Mouse (Mus musculus) stomach, postnatal 0 days (tissue): ENCODE data around the gene Asb2. TPM values are rescaled to one million over a fixed set of nuclear protein-coding genes. Genes with fewer than 3 reads are reported as not detected.

Experiments
- ATAC-seq: fragments of 200-750 bp; cut with Nextera tagmentation; 2 replicates; pipeline ENCODE4 v1.8.0; 2017; ENCODE audit not compliant: low FRiP score, low TSS enrichment
- DNase-seq: peaks from one replicate; pipeline ENCODE4 v3.0.0-alpha.2; 2016; ENCODE audit warnings: low spot score
- H3K27ac ChIP-seq: fragments of 300-500 bp; sonication (generic); replicated peaks from 2 replicates; pipeline ENCODE4 v1.5.1; 2014; ENCODE audit warnings: mild to moderate bottlenecking, control low read depth
- H3K27me3 ChIP-seq: fragments of 300-500 bp; sonication (generic); 2 replicates; pipeline ENCODE4 v1.6.1; 2014; ENCODE audit warnings: low read length; ENCODE audit not compliant: control insufficient read depth, insufficient read depth
- H3K36me3 ChIP-seq: fragments of 300-500 bp; sonication (generic); 2 replicates; pipeline ENCODE4 v1.6.1; 2014; ENCODE audit warnings: low read length, mixed read lengths; ENCODE audit not compliant: control insufficient read depth, insufficient read depth
- H3K4me1 ChIP-seq: fragments of 300-500 bp; sonication (generic); replicated peaks from 2 replicates; pipeline ENCODE4 v1.6.1; 2014; ENCODE audit warnings: antibody characterized with exemption; ENCODE audit not compliant: control insufficient read depth, insufficient read depth
- H3K4me2 ChIP-seq: fragments of 300-500 bp; sonication (generic); replicated peaks from 2 replicates; pipeline ENCODE4 v1.6.1; 2014; ENCODE audit warnings: low read depth, mild to moderate bottlenecking, control low read depth, moderate library complexity
- H3K4me3 ChIP-seq: fragments of 300-500 bp; sonication (generic); 2 replicates; pipeline ENCODE4 v1.5.1; 2014; ENCODE audit warnings: low read depth, low read length, control low read depth
- H3K9ac ChIP-seq: fragments of 300-500 bp; sonication (generic); 2 replicates; pipeline ENCODE4 v1.6.1; 2014; ENCODE audit warnings: mild to moderate bottlenecking, low read length, control low read depth, mixed read lengths
- H3K9me3 ChIP-seq: fragments of 300-500 bp; sonication (generic); 2 replicates; pipeline ENCODE4 v1.6.1; 2016; ENCODE audit warnings: low read length; ENCODE audit not compliant: control insufficient read depth
- CTCF ChIP-seq: IDR thresholded peaks from 2 replicates; pipeline ENCODE4 v1.5.1; 2016; ENCODE audit warnings: antibody characterized with exemption, low read depth, mild to moderate bottlenecking, moderate library complexity
- EP300 ChIP-seq: optimal IDR thresholded peaks from 2 replicates; pipeline ENCODE3; 2016; ENCODE audit warnings: antibody characterized with exemption
- WGBS: fragments of 180-500 bp; shearing (Covaris S2); extraction: QIAGEN DNeasy Blood & Tissue Kit; methylation state at CpG from one replicate; pipeline ENCODE4 v1.1.7; 2014; 5-methylcytosine and 5-hydroxymethylcytosine counted together
- polyA plus RNA-seq: library from polyadenylated mRNA; unstranded; fragments of >200 nt; fragmentation: Nextera tagmentation; extraction: Ambion mirVana; gene quantifications from 2 replicates; pipeline ENCODE4 v1.2.1, GENCODE M21; 2015

Asb2 gene
- polyA plus RNA-seq, 1 experiment from 2014 or later, result 17.4 TPM

GRCm38 (mm10) chr12:103281491-103281890 is 74.3 kb downstream of the Asb2 start:
- no peak overlapping the region for H3K9ac ChIP-seq
- ATAC-seq, result peak; percentile 56; the same call in 1 of the 2 replicates

GRCm38 (mm10) chr12:103276422-103276821 is 79.4 kb downstream of the Asb2 start:
- WGBS, result 31% methylated on average over 4 of the region's 4 CpGs
- Histone ChIP-seq H3K4me3 (no peak overlapping the region), H3K27me3 (no peaks in the 10 kb centered on the region), H3K4me2 (no peak overlapping the region), H3K36me3 (no peaks in the 10 kb centered on the region), H3K9ac (no peak overlapping the region), H3K27ac (no peak overlapping the region), H3K4me1 (no peaks in the 10 kb centered on the region), H3K9me3 (no peaks in the 10 kb centered on the region)
- ATAC-seq, result peak; percentile 63; the same call in 1 of the 2 replicates
- peak; percentile 59 for TF ChIP-seq CTCF
- no peak for TF ChIP-seq EP300
- no peak for DNase-seq

More at GRCm38 (mm10) chr12:103281491-103281890, 74.3 kb downstream of the Asb2 start:
- 0 out of 2 replicates have a peak overlapping the region, but pooled peaks have one; percentile 40 for H3K27ac ChIP-seq
- H3K4me1 ChIP-seq, result no peaks in the 10 kb centered on the region
- no peak overlapping the region for H3K4me3 ChIP-seq
- H3K27me3 ChIP-seq, result no peaks in the 10 kb centered on the region
- H3K9me3 ChIP-seq, result no peaks in the 10 kb centered on the region
- H3K4me2 ChIP-seq, result no peak overlapping the region
- 38% methylated on average over 2 of the region's 2 CpGs for WGBS
- no peak for DNase-seq
- H3K36me3 ChIP-seq, result no peaks in the 10 kb centered on the region
- TF ChIP-seq CTCF (no peak), EP300 (no peak)

- WGBS, result 89% methylated on average over 2 of the region's 2 CpGs
- TF ChIP-seq CTCF, result no peak
- no peak for TF ChIP-seq EP300
- no peak overlapping the region for H3K9ac ChIP-seq
- no peaks in the 10 kb centered on the region for H3K27me3 ChIP-seq
- DNase-seq (no peak), ATAC-seq (no peak)
- H3K4me3 ChIP-seq, result no peak overlapping the region
- no peak overlapping the region for H3K27ac ChIP-seq
- H3K36me3 ChIP-seq, result no peaks in the 10 kb centered on the region
- no peaks in the 10 kb centered on the region for H3K4me1 ChIP-seq
- H3K9me3 ChIP-seq, result no peaks in the 10 kb centered on the region
- no peak overlapping the region for H3K4me2 ChIP-seq
Observed at GRCm38 (mm10) chr12:103273732-103274131, 82.1 kb downstream of the Asb2 start.

- H3K4me3 ChIP-seq, result no peak overlapping the region
- no peak overlapping the region for H3K27ac ChIP-seq
- DNase-seq, result no peak
- H3K4me1 ChIP-seq, result no peaks in the 10 kb centered on the region
- TF ChIP-seq EP300 (no peak), CTCF (no peak)
- no peaks in the 10 kb centered on the region for H3K27me3 ChIP-seq
- ATAC-seq, result no peak
- H3K4me2 ChIP-seq, result no peak overlapping the region
- no peak overlapping the region for H3K9ac ChIP-seq
- no peaks in the 10 kb centered on the region for H3K9me3 ChIP-seq
- 62% methylated on average over 6 of the region's 6 CpGs for WGBS
- H3K36me3 ChIP-seq, result no peaks in the 10 kb centered on the region
Observed at GRCm38 (mm10) chr12:103273051-103273450, 82.8 kb downstream of the Asb2 start.

- H3K27me3 ChIP-seq, result no peaks in the 10 kb centered on the region
- ATAC-seq (no peak), DNase-seq (no peak)
- no peaks in the 10 kb centered on the region for H3K36me3 ChIP-seq
- TF ChIP-seq EP300 (no peak), CTCF (no peak)
- H3K9ac ChIP-seq, result no peak overlapping the region
- no peak overlapping the region for H3K4me3 ChIP-seq
- 86% methylated on average over 3 of the region's 3 CpGs for WGBS
- H3K27ac ChIP-seq, result no peak overlapping the region
- no peaks in the 10 kb centered on the region for H3K4me1 ChIP-seq
- no peak overlapping the region for H3K4me2 ChIP-seq
- H3K9me3 ChIP-seq, result no peaks in the 10 kb centered on the region
Observed at GRCm38 (mm10) chr12:103272176-103272575, 83.6 kb downstream of the Asb2 start.

Other genes with a start within 250 kb of the Asb2 start
- gene Prima1, start 113.9 kb downstream of the Asb2 start, polyA plus RNA-seq, result 1.5 and 2.0 TPM in 2 replicates
- gene Fam181a, start 45.0 kb downstream of the Asb2 start, polyA plus RNA-seq, result not detected in 2 replicates
- 18.8 and 20.1 TPM in 2 replicates for gene Otub2, start 32.7 kb upstream of the Asb2 start, polyA plus RNA-seq
- 0.18 and 0.27 TPM in 2 replicates for gene 9330161L09Rik, start 51.8 kb upstream of the Asb2 start, polyA plus RNA-seq
- gene Ddx24, start 69.8 kb upstream of the Asb2 start, polyA plus RNA-seq, result 68.8 and 84.8 TPM in 2 replicates
- 38.9 and 41.9 TPM in 2 replicates for gene Ifi27, start 78.2 kb upstream of the Asb2 start, polyA plus RNA-seq
- 85.4 and 110 TPM in 2 replicates for gene Ifi27l2a, start 87.7 kb upstream of the Asb2 start, polyA plus RNA-seq
- 17.3 and 19.4 TPM in 2 replicates for gene Ifi27l2b, start 101.2 kb upstream of the Asb2 start, polyA plus RNA-seq
- 0.38 and 0.53 TPM in 2 replicates for gene Ppp4r4, start 176.3 kb upstream of the Asb2 start, polyA plus RNA-seq